Mouse (Mus musculus): ENCODE results near the gene Gpr85.
"Not testable (repeated sequence)": the region's sequence is repeated elsewhere in the genome, so short reads cannot be mapped to it uniquely, and the experiment has no call there.

Gpr85 gene

DNA sequence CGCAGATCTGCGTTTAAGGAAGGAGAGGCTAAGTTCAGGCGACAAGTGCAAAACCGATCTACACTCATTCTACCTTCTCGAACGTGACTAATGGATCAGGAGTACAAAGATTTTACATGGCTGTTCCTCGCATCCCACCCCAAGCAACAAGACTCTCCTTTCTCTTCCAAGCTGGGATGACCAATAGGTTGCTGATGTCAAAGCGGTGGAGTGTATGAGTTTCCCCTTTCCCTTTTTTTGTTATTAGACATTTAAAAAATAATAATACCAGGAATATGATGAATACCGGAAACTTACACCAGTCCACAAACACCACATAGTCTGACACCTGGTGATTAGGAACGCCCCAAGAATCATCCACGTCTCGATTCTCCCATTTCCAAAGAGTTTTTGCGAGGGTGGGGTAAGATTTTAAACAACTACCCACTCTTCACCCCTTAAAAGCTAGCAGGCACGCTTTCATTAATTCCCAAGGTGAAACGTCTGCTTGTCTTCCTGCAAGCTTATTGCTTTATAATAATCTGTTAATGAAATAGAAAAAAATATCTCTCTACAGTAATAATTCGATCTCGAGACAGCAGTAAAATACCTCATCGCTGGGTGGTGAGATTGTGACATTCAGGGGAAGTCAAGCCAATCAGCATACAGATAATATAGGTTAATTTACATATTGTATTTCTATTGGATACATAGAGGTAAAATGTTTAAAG lies at the start of gene Gpr85:
Gene Gpr85, minus strand, starts transcription at position 598 of the 710 bp plus-strand sequence.
- peak; percentile 35 to 57 for DNase-seq (ENCODE audit: low spot score in 2 of 2)

DNA sequence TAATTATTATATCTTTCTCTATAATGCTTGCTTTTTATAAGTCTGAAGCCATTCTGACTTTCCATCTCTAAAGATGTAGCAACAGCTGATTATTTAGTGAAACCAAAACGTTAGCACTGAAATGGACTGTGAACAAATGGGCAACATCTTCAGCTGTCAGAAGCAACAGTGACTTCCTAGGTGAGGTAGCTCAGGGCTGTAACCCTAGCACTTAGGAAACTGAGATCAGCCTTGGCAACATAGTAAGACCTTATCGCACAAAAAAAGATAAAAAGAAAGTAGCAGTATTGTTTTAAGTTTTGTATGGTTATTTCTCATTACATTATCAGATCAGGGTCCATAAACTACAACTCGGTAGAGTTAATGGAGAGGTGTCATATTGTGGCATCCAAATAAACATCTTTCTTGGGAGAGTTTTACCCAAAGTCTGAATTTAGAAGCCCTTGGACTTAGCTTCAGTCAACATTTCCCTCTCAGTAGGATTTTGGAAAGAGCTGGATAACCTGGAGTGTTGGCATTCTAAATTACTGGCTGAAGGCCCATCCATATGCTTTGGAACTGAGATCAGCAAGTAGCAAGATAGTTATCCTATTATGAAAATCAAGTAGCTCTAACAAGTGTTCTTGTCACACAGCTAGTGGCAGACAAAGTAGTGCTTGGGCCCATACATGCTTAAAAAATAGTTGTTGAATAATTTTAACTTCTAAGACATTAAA lies 45.3 kb upstream of the Gpr85 start:
- DNase-seq (ENCODE audit: low spot score in 2 of 2) = no peak

DNA sequence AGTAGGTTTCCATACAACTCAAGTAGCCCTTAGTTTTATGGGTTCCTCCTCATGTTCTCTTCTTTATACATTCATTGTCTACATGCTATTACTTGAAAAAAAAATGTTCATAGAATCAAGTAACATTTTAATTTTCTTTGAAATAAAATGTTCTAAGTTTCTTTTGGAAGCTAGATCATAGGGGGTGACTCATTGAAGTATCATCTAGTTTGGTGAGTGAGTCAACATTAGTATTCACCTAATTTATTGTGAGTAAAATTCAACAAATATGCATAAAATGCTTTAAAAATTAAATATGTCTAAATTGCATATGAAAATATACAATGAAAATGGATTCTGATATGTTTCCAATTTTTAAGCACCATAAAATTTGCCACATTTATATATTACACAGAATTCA lies 43.2 kb upstream of the Gpr85 start:
- DNase-seq (ENCODE audit: low spot score in 2 of 2) = no peak

DNA sequence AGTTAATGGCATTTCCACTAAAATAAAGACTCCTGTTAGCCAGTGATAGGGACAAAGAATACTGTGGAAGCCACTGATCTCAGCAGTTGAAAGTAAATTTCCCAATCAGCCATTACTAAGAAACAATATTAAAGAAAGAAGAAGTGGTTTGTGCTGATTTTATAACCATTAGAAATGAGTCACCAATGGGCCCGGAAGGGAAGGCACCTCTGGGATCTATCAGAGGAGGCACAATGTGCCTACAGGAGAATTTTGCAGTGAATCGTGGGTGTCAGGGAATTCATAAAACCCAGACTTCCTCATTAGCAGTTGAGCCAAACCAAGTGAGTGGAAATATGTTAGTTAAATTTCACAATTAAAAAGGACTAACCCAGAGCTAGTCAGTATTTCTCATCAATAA lies 34.2 kb upstream of the Gpr85 start:
- no peak for DNase-seq (ENCODE audit: low spot score in 2 of 2)

GRCm38 (mm10) chr6:13872076-13872475 lies 32.3 kb upstream of the Gpr85 start:
- DNase-seq (ENCODE audit: low spot score in 2 of 2) = no peak

DNA sequence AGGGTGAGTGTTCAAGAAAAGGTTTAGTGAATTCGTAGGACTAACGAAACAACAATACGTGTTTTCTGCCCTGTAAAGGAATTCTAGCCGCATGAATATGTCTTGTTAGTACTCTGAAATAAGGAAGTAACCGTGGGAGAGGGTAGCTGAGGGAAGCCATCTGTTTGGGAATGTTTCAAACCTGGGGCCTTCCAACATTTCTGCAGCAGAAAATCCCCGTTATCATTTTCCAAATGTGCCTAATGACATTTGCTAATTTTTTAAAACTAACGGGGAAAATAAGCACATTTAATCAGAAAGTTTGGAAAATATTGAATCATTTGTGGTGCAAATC lies 31.9 kb upstream of the Gpr85 start:
- no peak for DNase-seq (ENCODE audit: low spot score in 2 of 2)

DNA sequence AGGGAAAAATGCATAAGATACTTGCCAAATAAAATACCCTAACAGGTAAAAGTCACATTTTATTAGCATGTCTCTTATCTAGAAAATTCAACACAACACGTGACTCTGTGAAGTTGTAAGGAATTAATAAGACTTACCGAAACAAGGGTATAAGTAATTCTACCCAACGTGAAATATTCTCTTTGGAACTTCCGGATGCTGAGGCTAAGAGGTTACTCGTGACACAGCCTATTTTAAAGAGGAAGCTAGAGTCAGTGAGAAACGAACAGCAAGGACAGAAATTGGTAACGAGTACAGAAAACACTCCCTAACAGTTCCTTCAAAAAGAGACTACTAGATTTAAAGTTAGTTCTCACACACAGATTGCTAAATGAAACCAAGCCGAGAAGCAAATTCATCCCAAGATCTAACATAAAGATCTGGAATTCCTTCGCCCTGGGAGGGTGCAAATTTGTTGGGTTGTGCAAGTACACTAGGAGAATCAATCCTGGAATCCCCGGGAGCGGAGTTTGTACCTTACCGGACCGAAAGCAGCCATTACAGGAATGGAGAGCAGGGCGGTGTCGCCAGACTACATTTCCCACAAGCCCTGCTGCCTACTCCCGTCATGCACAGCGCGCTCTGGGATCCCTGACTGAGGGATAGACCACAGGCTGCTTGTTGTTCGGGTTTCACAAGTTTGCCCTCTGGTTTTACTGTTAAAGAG lies 31.3 kb upstream of the Gpr85 start, which contains the start of gene 2610001J05Rik:
Gene 2610001J05Rik, minus strand, starts transcription at position 600 of the 706 bp plus-strand sequence.
- peak; percentile 95 for DNase-seq (ENCODE audit: low spot score in 2 of 2)

DNA sequence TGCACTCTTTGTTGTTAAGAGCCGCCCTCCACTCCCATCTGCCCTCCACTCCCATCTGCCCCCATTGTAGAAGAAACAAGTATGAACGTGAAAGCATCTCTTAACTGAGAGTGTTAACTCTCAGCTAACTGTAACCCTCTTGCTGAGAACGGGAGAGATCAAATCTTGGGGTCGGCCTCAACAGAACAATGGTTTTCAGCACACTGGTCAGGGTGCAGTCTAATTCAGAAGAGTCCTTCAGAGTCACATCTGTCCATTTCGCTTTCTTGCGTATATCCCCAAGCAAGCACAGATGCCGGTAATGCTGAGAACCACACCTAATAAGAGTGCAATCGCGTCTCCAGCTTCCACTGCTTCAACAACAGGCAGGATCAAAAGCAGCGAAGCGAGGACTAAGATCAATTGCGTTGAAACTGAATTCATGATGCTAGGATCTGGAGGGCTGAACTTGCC lies 30.6 kb upstream of the Gpr85 start:
- DNase-seq (ENCODE audit: low spot score in 2 of 2) = peak in 1 of 2 experiments; percentile 27

- DNase-seq (ENCODE audit: low spot score in 2 of 2) = no peak
Observed at GRCm38 (mm10) chr6:13860596-13860995, 20.9 kb upstream of the Gpr85 start.

GRCm38 (mm10) chr6:13859877-13860585 lies 20.3 kb upstream of the Gpr85 start:
- DNase-seq (ENCODE audit: low spot score in 2 of 2) = no peak

GRCm38 (mm10) chr6:13854230-13854629 lies 14.5 kb upstream of the Gpr85 start:
- DNase-seq (ENCODE audit: low spot score in 2 of 2) = no peak

- no peak for DNase-seq (ENCODE audit: low spot score in 2 of 2)
Observed at GRCm38 (mm10) chr6:13853244-13853643, 13.5 kb upstream of the Gpr85 start.

DNA sequence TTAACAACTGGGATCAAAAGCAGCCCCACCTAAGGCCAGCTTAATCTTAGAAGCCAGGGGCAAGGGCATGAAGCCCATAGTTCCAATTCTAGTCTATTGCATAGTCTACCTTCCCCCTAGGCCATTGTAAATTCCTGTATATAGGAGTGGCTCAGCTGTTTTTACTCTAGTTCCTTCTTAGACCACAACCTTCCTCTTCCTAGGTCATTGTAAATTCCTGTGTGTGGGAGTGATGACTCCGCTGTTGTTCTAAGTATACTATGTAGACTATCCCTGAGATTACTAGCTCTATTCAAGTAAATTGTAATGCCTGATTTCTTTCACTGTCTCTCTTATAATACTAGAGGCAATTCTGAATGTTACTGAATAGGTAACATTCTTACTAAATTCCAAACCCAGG lies 6.3 kb upstream of the Gpr85 start:
- not testable (repeated sequence) for DNase-seq (ENCODE audit: low spot score in 2 of 2)

GRCm38 (mm10) chr6:13838677-13839344 lies 931 bp downstream of the Gpr85 start:
- DNase-seq (ENCODE audit: low spot score in 2 of 2) = peak; percentile 89 to 91

DNA sequence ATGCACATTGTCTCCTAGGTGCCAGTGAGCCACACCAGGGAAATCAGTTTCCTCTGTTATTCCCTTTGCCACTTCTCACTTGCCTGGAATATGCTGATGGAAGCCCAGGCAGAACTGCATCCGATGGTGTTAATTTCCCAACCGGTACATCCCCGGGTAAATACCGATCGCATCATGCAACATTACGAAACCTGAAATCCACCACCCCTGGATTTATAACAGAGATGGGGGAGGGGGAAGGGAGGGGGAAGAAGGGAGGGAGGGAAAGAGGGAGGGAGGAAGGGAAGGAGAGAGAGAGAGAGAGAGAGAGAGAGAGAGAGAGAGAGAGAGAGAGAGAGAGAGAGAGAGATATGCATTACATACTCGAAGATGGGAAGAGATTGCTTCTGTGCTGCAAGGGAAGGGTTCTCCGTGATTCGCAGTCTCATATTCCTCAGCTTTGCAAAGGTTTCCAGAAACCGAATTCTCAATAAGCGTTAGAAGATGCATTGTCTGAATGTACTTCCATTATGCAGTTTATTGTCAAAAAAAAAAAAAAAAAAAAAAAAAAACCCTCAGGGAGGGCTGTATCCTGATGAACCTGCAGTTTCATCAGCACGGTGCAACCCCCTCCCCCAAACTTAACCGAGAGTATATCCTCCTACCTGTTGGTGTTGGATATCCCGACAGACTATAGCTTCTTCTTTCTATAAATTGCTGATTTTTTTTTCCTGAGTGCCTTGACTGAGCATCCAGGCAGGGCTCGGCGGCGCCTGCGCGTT lies 1.6 kb downstream of the Gpr85 start:
- peak; percentile 50 for DNase-seq (ENCODE audit: low spot score in 2 of 2)

DNA sequence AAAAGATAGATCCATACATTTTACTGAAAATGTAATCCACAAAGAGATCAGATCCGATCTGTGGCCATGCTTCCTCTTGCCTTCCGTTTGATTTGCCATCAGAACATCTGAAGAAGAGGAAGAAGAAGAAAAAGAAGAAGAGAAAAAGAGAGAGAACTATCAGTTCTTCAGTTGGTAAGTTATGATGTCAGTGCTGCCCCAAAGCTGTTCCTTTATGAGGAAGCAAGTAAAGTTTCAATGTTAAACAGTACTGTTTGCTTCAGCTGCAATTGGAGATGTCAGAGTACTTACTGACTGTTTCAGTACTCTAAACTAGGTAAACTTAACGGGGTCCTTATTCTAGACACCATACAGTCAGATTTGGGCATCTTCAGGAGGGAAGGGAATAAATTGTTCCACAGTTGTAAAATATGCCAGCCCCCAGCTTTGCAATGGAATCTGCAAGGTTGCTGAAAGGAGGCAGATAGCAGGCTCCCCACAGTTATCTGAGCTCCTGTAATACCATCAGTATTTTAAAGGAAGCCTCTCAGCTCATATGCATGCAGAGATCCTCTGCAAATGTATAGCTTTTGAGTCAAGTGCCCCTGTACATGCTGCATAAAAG lies 2.7 kb downstream of the Gpr85 start:
- peak in 1 of 2 experiments; percentile 30 for DNase-seq (ENCODE audit: low spot score in 2 of 2)

GRCm38 (mm10) chr6:13835720-13836665 lies 3.7 kb downstream of the Gpr85 start:
- peak; percentile 56 to 67 for DNase-seq (ENCODE audit: low spot score in 2 of 2)

DNA sequence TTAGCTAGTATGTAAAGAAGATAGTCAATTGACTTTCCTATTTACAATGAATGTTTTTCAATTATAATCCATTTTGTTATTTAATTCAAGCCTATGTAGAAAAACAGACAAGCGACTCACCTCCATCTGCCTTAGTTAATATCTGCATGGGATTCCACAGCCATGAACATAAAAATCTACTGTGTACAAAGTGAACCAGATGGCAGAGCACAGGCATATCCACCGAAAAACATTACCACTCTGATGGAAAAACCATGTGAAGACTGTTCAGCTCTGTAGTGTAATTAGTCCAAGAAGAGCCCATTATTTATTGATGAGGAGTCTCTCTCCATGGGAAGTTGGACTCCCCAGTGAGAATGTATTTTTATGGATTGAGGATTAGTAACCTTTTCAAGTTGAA lies 7.0 kb downstream of the Gpr85 start:
- no peak for DNase-seq (ENCODE audit: low spot score in 2 of 2)

- DNase-seq (ENCODE audit: low spot score in 2 of 2) = no peak
Observed at GRCm38 (mm10) chr6:13828877-13829276, 10.9 kb downstream of the Gpr85 start.

All from right cerebral cortex, postnatal 10 days (tissue).